Mouse (Mus musculus): ENCODE measurements around the gene Grrp1.

The Grrp1 gene

GRCm38 (mm10) chr4:134243516-134244250 lies 10.2 kb downstream of the Grrp1 start, which contains the start of gene E130218I03Rik:
Gene E130218I03Rik, plus strand, starts transcription at chr4:134243662.
- no peak for DNase-seq (ENCODE audit: low read depth)

DNA sequence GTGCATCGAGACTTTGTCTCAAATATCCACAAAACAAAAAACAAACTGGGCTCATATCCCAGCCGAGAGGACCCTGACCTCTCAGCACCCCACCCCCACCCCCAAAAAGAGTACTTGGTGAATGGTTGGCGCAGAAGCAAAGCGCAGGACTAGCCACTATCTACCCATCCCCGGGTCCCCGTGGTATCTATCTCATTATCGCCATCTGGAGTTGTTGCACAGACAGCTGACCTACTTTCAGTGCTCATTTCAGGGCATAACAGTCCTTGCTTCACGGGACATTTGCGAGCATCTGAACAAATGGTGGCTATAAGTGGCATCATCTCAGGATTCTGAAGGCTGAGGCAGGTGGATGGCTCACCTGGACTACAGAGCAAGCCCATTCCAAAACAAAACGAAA lies 15.2 kb downstream of the Grrp1 start:
- no peak for DNase-seq (ENCODE audit: low read depth)

DNA sequence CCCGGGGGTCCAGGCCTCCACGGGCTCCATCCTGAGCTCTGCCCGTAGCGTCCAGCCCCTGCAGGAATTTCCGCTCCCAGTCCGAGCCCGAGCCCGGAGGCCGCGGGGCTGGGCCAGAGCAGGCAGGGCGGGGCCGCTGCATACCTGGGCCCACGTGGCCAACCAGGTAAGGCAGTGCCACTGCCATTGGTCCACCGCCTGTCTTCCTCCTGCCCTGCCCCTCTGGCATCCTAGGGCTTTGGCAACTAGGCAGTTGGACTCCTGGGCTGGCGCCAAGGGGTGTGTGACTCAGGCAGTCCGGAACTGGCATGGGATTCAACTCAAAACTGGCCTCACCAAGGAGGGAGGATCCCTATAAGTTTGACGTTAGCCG lies 15.6 kb downstream of the Grrp1 start, which contains the start of gene Cnksr1:
Gene Cnksr1, minus strand, starts transcription at position 121 of the 373 bp plus-strand sequence.
- DNase-seq (ENCODE audit: low read depth) = peak; percentile 57

- DNase-seq (ENCODE audit: low read depth) = no peak
Observed at GRCm38 (mm10) chr4:134237582-134238278, 16.2 kb downstream of the Grrp1 start.

DNA sequence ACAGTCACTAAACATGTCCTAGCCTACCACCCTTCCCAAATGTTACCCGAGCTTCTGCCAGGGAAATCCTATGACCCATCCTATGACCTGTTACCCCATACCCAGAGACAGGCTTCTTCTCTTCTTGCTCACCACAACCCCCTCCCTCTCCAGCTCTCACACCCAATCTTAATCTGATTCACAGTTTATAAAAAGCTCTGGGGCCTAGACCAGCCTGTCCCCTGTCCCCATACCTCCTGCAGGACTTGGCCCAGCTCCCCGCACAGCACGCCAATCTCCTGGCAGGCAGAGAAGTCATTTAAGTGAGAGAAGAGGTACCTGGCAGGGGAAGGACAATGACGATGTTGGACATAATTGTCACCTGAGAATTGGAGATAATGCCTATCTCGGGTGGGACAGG lies 19.0 kb downstream of the Grrp1 start:
- no peak for DNase-seq (ENCODE audit: low read depth)

GRCm38 (mm10) chr4:134230431-134230830 lies 23.5 kb downstream of the Grrp1 start:
- no peak for DNase-seq (ENCODE audit: low read depth)

- no peak for DNase-seq (ENCODE audit: low read depth)
Observed at GRCm38 (mm10) chr4:134227194-134227593, 26.7 kb downstream of the Grrp1 start, which contains the start of gene Catsper4. Gene Catsper4, minus strand, starts transcription at chr4:134227383.

DNA sequence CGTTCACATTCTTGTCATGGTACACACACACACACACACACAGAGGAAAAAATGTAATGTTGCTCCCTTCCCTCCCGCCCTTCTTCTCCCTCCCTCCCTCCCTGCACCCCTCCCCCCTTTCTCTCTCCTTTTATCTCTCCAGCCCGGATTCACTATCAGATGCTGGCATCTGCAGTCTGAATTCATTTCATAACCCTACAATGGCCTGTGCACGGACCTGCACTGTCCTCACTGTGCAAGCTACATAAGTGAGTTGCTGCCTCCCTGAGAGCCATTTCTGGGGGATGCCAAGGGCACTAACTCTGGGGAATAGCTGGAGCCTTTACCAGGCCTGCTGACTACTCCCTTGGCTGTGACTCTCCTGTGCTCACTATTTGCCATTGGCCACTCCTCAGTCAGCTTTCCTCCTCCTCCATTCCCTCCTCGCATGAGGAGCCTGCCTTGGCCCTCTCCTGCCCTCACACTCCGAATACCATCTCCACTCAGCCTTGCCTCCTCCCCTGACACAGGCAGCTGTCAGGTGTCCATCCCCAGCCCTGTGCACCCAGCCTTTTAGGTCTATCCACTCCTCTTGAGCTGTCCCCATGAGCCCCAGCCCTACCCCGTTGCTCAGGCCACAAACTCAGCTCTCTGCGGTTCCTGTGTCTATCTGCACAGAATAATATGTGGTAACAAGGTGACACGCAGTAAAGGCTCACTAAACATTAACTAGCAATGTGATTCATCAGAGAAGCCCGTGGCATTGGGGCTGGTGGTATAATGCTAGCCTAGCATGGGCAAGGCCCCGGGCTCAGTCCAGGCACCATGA lies 30.9 kb downstream of the Grrp1 start:
- no peak for DNase-seq (ENCODE audit: low read depth)

GRCm38 (mm10) chr4:134206488-134207053 lies 47.3 kb downstream of the Grrp1 start:
- no peak for DNase-seq (ENCODE audit: low read depth)

DNA sequence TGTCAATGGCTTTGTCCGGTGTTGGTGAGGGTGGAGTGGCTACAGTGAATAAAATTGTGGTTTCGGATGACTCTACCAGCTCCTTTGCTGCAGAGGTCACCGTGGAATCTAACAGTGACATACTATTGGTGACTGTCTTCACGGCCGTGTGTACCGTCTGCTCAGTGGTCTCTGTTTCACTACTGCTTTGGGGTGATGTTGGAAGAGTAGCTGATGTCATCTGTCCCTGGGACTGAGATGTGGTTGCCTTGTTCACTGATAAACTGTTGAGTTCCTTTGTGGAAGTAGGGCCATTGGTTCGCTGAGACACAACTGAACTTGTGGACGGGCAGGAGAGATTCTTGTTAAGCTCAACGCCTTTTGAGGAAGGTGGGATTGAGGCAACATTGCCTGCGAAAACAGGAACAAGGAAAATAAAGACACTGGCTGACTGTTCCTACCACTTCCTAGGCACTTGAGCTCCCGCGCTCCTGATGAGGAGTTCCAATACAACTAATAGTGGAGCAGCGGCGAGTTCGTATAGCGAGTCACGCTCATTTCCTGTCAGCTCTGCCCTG lies 50.5 kb downstream of the Grrp1 start:
- DNase-seq (ENCODE audit: low read depth) = no peak

GRCm38 (mm10) chr4:134202904-134203303 lies 51.0 kb downstream of the Grrp1 start, which contains the start of gene Gm7534:
Gene Gm7534, minus strand, starts transcription at chr4:134203004.
- DNase-seq (ENCODE audit: low read depth) = no peak
